Mouse (Mus musculus) heart, postnatal 14 days (tissue): ENCODE results near the gene Sec63. TPM values are rescaled to one million over a fixed set of nuclear protein-coding genes. Genes with fewer than 3 reads are reported as not detected.

Experiments used
- DNase-seq, 2 experiments: peaks; one replicate each; pipeline ENCODE4 v3.0.0; 2021 to 2022
- intact Hi-C: fragments of 180-260 bp; cut with DNase I; formaldehyde crosslinking; loops from one replicate; pipeline ENCODE4 v1.15.1; 2025
- total RNA-seq, 2 experiments: library from RNA; stranded (reverse); gene quantifications; 2 replicates each; pipeline ENCODE4 v1.2.3; 2021

Gene Sec63
- total RNA-seq, 2 experiments from 2014 or later, result 24.4 to 27.5 TPM

- intact Hi-C loops, result no loop called here
These were observed 64.6 kb downstream of the Sec63 start for GRCm38 (mm10) chr10:42825923-42826322.

DNA sequence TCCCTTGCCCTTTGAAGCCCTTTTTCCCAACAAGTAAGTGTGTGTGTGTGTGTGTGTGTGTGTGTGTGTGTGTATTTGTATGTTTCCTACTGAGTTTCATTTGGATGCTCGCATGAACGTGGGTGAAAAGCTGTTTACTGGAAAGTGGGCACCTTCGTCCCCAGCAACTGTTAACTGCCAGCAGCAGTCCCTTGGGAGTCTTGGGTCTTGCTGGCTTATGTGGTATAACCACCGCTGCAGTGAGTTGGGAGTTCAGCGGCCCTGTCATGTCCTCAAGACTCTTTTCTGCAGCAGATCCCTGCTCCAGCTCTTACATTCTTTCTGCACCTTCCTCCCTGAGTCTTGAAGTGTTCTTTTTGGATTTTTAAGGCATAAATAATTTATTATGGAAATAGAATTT lies 65.9 kb downstream of the Sec63 start:
- no peak for DNase-seq
- intact Hi-C loops, result no loop called here

More at GRCm38 (mm10) chr10:42825923-42826322, 64.6 kb downstream of the Sec63 start:
- DNase-seq, result no peak

GRCm38 (mm10) chr10:42830007-42830406 lies 68.7 kb downstream of the Sec63 start:
- intact Hi-C loops, result loop anchor here (10.0 kb wide), 1 partner anchor 135 kb away; no protein-coding TSS in a partner anchor
- DNase-seq, result no peak

- DNase-seq, result no peak
- intact Hi-C loops, result loop anchor here (10.0 kb wide), 1 partner anchor 136 kb away; no protein-coding TSS in a partner anchor
These were observed 69.1 kb downstream of the Sec63 start for GRCm38 (mm10) chr10:42830409-42830808.

- intact Hi-C loops, result loop anchor here (10.0 kb wide), 1 partner anchor 138 kb away; no protein-coding TSS in a partner anchor
- DNase-seq, result peak in 1 of 2 experiments; percentile 28
These were observed 71.4 kb downstream of the Sec63 start for GRCm38 (mm10) chr10:42832677-42833076.

- intact Hi-C loops, result loop anchor here (2.0 to 10.0 kb wide), 2 partner anchors 31 to 139 kb away; no protein-coding TSS in a partner anchor
- no peak for DNase-seq
These were observed 72.8 kb downstream of the Sec63 start for GRCm38 (mm10) chr10:42833871-42834727.

DNA sequence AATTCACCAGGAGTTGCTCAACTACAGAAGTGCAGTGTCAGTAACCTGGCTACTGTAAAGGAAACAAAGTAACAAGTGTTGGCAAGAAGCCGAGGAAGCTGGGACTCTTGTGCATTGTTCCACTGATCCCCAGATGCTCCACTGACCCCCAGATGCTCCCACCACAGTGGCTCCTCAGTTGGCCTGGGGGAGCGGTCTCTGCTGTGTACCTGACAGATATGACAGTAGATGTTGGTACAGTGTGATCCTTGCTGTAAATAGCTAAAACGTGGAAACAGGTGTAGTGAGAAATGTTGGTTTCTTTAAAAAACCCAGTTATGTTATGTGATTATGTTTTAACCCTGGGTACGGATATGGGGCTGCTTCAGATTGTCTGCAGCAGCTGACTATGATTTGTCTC lies 76.8 kb downstream of the Sec63 start:
- no peak for DNase-seq
- intact Hi-C loops, result loop anchor here (10.0 kb wide), 1 partner anchor 143 kb away; no protein-coding TSS in a partner anchor

GRCm38 (mm10) chr10:42838736-42839135 lies 77.4 kb downstream of the Sec63 start:
- intact Hi-C loops, result loop anchor here (10.0 kb wide), 1 partner anchor 144 kb away; no protein-coding TSS in a partner anchor
- no peak for DNase-seq

GRCm38 (mm10) chr10:42840036-42840435 lies 78.7 kb downstream of the Sec63 start:
- intact Hi-C loops, result loop anchor here (5.0 kb wide), 1 partner anchor 147 kb away; no protein-coding TSS in a partner anchor
- no peak for DNase-seq

DNA sequence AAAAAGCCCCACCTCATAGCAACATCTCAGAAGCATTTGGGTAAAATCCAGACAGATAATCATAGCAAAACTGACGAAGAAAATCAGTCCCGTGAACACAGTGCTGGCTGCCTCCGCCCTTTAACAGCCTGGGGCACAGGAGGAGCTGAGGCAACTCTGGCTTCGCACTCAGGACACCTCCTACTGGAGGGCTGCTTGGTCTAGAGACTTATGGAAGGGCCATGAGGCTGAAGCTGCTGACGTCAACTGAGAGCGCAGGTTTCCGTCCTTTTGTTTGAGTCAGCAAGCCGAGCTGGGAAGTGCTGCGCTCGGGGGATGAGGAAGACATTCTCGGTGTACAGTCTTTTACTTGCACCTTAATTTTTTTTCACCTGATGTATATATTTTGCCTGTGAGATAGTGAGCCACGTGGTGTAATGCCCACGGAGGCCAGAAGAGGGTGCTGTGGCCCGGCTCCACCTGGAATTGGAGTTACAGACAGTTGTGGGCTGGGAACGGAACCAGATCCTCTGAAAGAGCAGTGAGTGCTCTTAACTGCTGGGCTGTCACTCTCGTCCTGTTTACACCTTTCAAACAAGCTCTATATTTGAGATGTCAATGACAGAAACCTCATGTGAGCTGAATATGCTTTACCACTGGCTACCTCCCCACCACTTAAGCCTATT lies 80.4 kb downstream of the Sec63 start:
- peak in 1 of 2 experiments; percentile 33 for DNase-seq

GRCm38 (mm10) chr10:42842358-42842757 lies 81.1 kb downstream of the Sec63 start:
- intact Hi-C loops, result loop anchor here (1.0 to 5.0 kb wide), 2 partner anchors 99 to 145 kb away; no protein-coding TSS in a partner anchor
- DNase-seq, result peak; percentile 81 to 90

More for the DNA sequence above, 80.4 kb downstream of the Sec63 start:
- intact Hi-C loops, result loop anchor here (1.0 to 5.0 kb wide), 2 partner anchors 100 to 146 kb away; no protein-coding TSS in a partner anchor

- peak; percentile 42 to 64 for DNase-seq
- intact Hi-C loops, result loop anchor here (5.0 kb wide), 1 partner anchor 144 kb away; no protein-coding TSS in a partner anchor
These were observed 82.1 kb downstream of the Sec63 start for GRCm38 (mm10) chr10:42843416-42843815.

DNA sequence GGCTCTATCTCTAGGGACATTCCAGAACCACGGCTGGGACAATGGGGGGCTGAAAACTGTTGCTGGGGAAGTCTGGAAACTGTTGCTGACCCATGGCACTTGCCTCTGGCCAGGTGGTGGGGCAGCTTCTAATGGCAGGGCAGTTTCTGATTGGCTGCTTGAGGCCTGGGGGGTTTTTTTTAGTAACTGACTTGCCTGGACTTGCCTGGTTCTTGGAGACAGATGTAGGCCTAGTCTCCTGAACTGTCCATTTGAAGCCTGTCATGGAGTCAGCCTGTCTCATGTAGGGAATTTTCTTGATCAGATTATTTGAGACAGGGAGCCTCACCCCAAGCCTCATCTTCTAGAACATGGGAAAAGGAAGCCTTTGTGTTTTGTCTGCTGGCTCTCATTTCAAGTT lies 84.2 kb downstream of the Sec63 start:
- intact Hi-C loops, result loop anchor here (5.0 kb wide), 1 partner anchor 37 kb away; no protein-coding TSS in a partner anchor
- no peak for DNase-seq

- intact Hi-C loops, result loop anchor here (5.0 kb wide), 1 partner anchor 34 kb away; no protein-coding TSS in a partner anchor
- no peak for DNase-seq
These were observed 87.1 kb downstream of the Sec63 start for GRCm38 (mm10) chr10:42848179-42849080.

- DNase-seq, result no peak
- intact Hi-C loops, result loop anchor here (5.0 kb wide), 1 partner anchor 33 kb away; no protein-coding TSS in a partner anchor
These were observed 87.7 kb downstream of the Sec63 start for GRCm38 (mm10) chr10:42849081-42849400.

DNA sequence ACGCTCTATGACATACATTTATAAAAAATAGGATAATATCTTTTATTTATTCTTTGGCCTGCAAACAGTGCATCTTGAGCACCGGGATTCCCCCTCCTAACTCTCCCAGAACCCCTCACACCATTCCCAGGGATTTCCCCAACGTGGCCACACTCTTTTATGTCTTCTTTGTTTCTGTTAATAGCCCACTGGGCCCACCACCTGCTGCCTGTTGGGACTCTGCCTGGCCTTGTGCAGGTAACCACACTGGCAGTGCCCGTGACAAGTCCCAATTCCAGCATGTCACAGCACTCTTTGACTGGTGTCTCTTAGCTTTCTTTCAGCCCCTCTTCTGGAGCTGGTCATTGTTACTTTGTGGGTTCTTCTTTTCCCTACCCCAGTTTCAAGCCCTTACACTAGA lies 93.5 kb downstream of the Sec63 start:
- intact Hi-C loops, result no loop called here
- DNase-seq, result no peak

GRCm38 (mm10) chr10:42855250-42855649 lies 94.0 kb downstream of the Sec63 start:
- intact Hi-C loops, result no loop called here
- DNase-seq, result peak; percentile 37 to 48

DNA sequence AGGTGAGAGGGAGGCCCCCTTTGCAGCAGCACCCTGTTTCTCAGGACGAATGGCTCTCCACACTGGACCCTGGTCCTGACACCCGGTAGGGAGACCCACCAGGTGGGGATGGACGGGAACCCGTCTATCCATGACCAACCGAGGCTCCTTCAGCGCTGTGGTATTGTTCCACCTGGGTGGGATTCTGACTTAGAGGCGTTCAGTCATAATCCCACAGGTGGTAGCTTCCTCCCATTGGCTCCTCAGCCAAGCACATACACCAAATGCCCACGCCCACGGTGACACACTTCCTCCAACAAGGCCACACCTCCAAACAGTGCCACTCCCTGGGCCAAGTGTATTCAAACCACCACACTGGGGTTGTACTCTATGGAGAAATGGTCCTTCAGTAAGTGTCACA lies 95.3 kb downstream of the Sec63 start:
- intact Hi-C loops, result no loop called here
- DNase-seq, result no peak

DNA sequence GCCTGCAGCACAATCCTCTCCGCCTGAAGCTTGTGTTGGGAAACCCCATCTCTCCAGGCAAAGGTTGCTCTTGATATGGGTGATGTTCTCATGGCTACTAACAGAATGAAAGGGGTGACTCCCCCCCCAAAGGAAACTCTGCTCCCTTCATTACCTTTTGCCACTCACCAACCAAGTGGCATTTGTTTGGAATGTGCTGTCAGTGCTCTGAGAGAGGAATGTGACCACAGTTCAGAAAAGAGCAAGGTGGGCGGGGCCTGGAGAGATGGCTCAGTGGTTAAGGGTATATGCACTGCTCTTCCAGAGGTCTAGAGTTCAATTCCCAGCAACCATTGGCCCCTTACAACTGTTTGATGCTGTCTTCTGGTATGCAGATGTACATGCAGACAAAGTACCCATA lies 95.7 kb downstream of the Sec63 start:
- DNase-seq, result no peak
- intact Hi-C loops, result no loop called here

DNA sequence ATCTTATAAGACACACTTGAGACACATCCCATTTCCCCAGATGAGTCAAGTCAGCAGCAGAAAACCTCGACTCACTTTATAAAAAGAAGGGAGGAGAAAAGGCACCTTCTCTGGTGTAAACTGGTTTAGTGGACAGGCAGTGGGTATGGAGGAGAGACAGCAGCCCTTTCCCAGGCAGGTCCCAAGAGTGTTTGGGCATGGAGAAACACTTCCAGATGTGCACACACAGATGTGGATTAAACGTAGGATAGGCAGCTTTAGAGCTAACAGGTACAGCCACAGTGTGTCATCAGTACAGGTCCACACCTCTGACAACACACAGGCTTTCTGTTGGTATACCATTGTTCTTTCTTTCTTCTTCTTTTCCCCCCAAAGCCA lies 98.5 kb downstream of the Sec63 start:
- DNase-seq, result no peak
- intact Hi-C loops, result no loop called here
